Mouse (Mus musculus) hindbrain, postnatal 0 days (tissue): ENCODE data around the gene Gnai2. TPM values are rescaled to one million over a fixed set of nuclear protein-coding genes. Genes with fewer than 3 reads are reported as not detected.

Source experiments
- ATAC-seq: fragments of 200-750 bp; cut with Nextera tagmentation; 2 replicates; pipeline ENCODE4 v1.8.0; 2017; ENCODE audit warnings: mild to moderate bottlenecking, moderate TSS enrichment, moderate library complexity
- DNase-seq: peaks from one replicate; pipeline ENCODE4 v3.0.0-alpha.2; 2015; ENCODE audit warnings: low spot score
- H3K27ac ChIP-seq: fragments of 300-500 bp; sonication (generic); 2 replicates; pipeline ENCODE4 v1.5.1; 2014; ENCODE audit warnings: mild to moderate bottlenecking
- H3K27me3 ChIP-seq: fragments of 300-500 bp; sonication (generic); 2 replicates; pipeline ENCODE4 v1.6.1; 2014; ENCODE audit warnings: low read length, mixed read lengths; ENCODE audit not compliant: insufficient read depth
- H3K36me3 ChIP-seq: fragments of 300-500 bp; sonication (generic); 2 replicates; pipeline ENCODE4 v1.6.1; 2014; ENCODE audit warnings: low read length, mixed read lengths; ENCODE audit not compliant: insufficient read depth
- H3K4me1 ChIP-seq: fragments of 300-500 bp; sonication (generic); 2 replicates; pipeline ENCODE4 v1.6.1; 2014; ENCODE audit warnings: antibody characterized with exemption, low read length, mixed read lengths; ENCODE audit not compliant: insufficient read depth
- H3K4me2 ChIP-seq: fragments of 300-500 bp; sonication (generic); 2 replicates; pipeline ENCODE4 v1.6.1; 2014; ENCODE audit warnings: low read depth, mild to moderate bottlenecking, low read length, moderate library complexity, mixed read lengths
- H3K4me3 ChIP-seq: fragments of 300-500 bp; sonication (generic); 2 replicates; pipeline ENCODE4 v1.5.1; 2014; ENCODE audit warnings: low read length
- H3K9ac ChIP-seq: fragments of 300-500 bp; sonication (generic); replicated peaks from 2 replicates; pipeline ENCODE4 v1.6.1; 2014; ENCODE audit warnings: mild to moderate bottlenecking, low read length, moderate library complexity, mixed read lengths
- H3K9me3 ChIP-seq: fragments of 300-500 bp; sonication (generic); 2 replicates; pipeline ENCODE4 v1.6.1; 2016; ENCODE audit warnings: low read length, mixed read lengths
- CTCF ChIP-seq: IDR thresholded peaks from 2 replicates; pipeline ENCODE4 v1.5.1; 2016; ENCODE audit warnings: antibody characterized with exemption, control low read depth, low read depth
- WGBS: fragments of 180-500 bp; shearing (Covaris S2); extraction: QIAGEN DNeasy Blood & Tissue Kit; methylation state at CpG from one replicate; pipeline ENCODE4 v1.1.7; 2014; 5-methylcytosine and 5-hydroxymethylcytosine counted together
- polyA plus RNA-seq: library from polyadenylated mRNA; unstranded; fragments of >200 nt; fragmentation: Nextera tagmentation; extraction: Ambion mirVana; gene quantifications from 2 replicates; pipeline ENCODE4 v1.2.1, GENCODE M21; 2015
- total RNA-seq: library from RNA; depleted of rRNA; stranded (reverse); fragments of >200 nt; gene quantifications from 2 replicates; pipeline ENCODE4 v1.2.3, GENCODE M21; 2014

Gnai2 gene
- total and polyA plus RNA-seq, 2 experiments from 2014 or later, result 287 to 334 TPM

GRCm38 (mm10) chr9:107668011-107668410 lies 32.8 kb upstream of the Gnai2 start:
- no peak overlapping the region for H3K9ac ChIP-seq
- ATAC-seq (no peak), DNase-seq (no peak)
- H3K9me3 ChIP-seq, result no peaks in the 10 kb centered on the region
- H3K4me2 ChIP-seq, result 0 out of 2 replicates have a peak overlapping the region, but pooled peaks have one; percentile 70
- WGBS, result 45% methylated on average over 8 of the region's 8 CpGs
- no peak overlapping the region for H3K27ac ChIP-seq
- H3K4me1 ChIP-seq, result peaks cover 19% of the 10 kb centered on the region
- H3K4me3 ChIP-seq, result no peak overlapping the region
- TF ChIP-seq CTCF, result no peak
- no peaks in the 10 kb centered on the region for H3K36me3 ChIP-seq
- H3K27me3 ChIP-seq, result peaks cover 14% of the 10 kb centered on the region; the same call in 1 of the 2 replicates

GRCm38 (mm10) chr9:107667219-107667618 lies 32.1 kb upstream of the Gnai2 start:
- peak overlapping the region; percentile 60 for H3K9ac ChIP-seq
- ATAC-seq, result peak; percentile 87
- TF ChIP-seq CTCF, result no peak
- peaks cover 20% of the 10 kb centered on the region for H3K4me1 ChIP-seq
- peak overlapping the region; percentile 43 for H3K4me3 ChIP-seq
- peak overlapping the region; percentile 81 for H3K27ac ChIP-seq
- WGBS, result under 1% methylated on average over 23 of the region's 24 CpGs
- no peaks in the 10 kb centered on the region for H3K9me3 ChIP-seq
- peak; percentile 71 for DNase-seq
- peaks cover 14% of the 10 kb centered on the region; the same call in 1 of the 2 replicates for H3K27me3 ChIP-seq
- H3K36me3 ChIP-seq, result no peaks in the 10 kb centered on the region
- peak overlapping the region; percentile 70 for H3K4me2 ChIP-seq

GRCm38 (mm10) chr9:107666751-107667205 lies 31.6 kb upstream of the Gnai2 start:
- Histone ChIP-seq H3K9ac (peak overlapping the region; percentile 60), H3K4me1 (peaks cover 20% of the 10 kb centered on the region), H3K27ac (peak overlapping the region; percentile 81), H3K4me2 (peak overlapping the region; percentile 70), H3K36me3 (no peaks in the 10 kb centered on the region), H3K27me3 (peaks cover 14% of the 10 kb centered on the region; the same call in 1 of the 2 replicates), H3K4me3 (peak overlapping the region; percentile 43), H3K9me3 (no peaks in the 10 kb centered on the region)
- 2% methylated on average over 30 of the region's 30 CpGs for WGBS
- ATAC-seq, result peak; percentile 25; the same call in 1 of the 2 replicates
- no peak for TF ChIP-seq CTCF
- DNase-seq, result peak; percentile 25

- H3K9ac ChIP-seq, result no peak overlapping the region
- 77% methylated on average over 7 of the region's 7 CpGs for WGBS
- no peaks in the 10 kb centered on the region for H3K36me3 ChIP-seq
- peak overlapping the region; percentile 43 for H3K4me3 ChIP-seq
- ATAC-seq (no peak), DNase-seq (no peak)
- no peak for TF ChIP-seq CTCF
- H3K9me3 ChIP-seq, result no peaks in the 10 kb centered on the region
- peaks cover 14% of the 10 kb centered on the region; the same call in 1 of the 2 replicates for H3K27me3 ChIP-seq
- H3K27ac ChIP-seq, result 0 out of 2 replicates have a peak overlapping the region, but pooled peaks have one; percentile 36
- H3K4me2 ChIP-seq, result peak overlapping the region; percentile 70
- peaks cover 28% of the 10 kb centered on the region for H3K4me1 ChIP-seq
These were observed 30.1 kb upstream of the Gnai2 start for GRCm38 (mm10) chr9:107665308-107665707.

GRCm38 (mm10) chr9:107663525-107663924 lies 28.4 kb upstream of the Gnai2 start:
- Histone ChIP-seq H3K4me1 (peaks cover 34% of the 10 kb centered on the region), H3K4me2 (peak overlapping the region; percentile 35), H3K9ac (no peak overlapping the region), H3K9me3 (no peaks in the 10 kb centered on the region), H3K4me3 (no peak overlapping the region), H3K36me3 (no peaks in the 10 kb centered on the region), H3K27me3 (peaks cover 14% of the 10 kb centered on the region; the same call in 1 of the 2 replicates), H3K27ac (peak overlapping the region; percentile 60; the same call in 1 of the 2 replicates)
- ATAC-seq, result no peak
- DNase-seq, result peak; percentile 51
- no peak for TF ChIP-seq CTCF
- 26% methylated on average over 9 of the region's 9 CpGs for WGBS

GRCm38 (mm10) chr9:107662342-107662741 lies 27.2 kb upstream of the Gnai2 start:
- no peaks in the 10 kb centered on the region for H3K9me3 ChIP-seq
- 84% methylated on average over 8 of the region's 8 CpGs for WGBS
- TF ChIP-seq CTCF, result no peak
- peaks cover 28% of the 10 kb centered on the region for H3K4me1 ChIP-seq
- no peak overlapping the region for H3K9ac ChIP-seq
- H3K36me3 ChIP-seq, result no peaks in the 10 kb centered on the region
- ATAC-seq (no peak), DNase-seq (no peak)
- H3K4me2 ChIP-seq, result no peak overlapping the region
- H3K27ac ChIP-seq, result no peak overlapping the region
- H3K4me3 ChIP-seq, result no peak overlapping the region
- peaks cover 13% of the 10 kb centered on the region; the same call in 1 of the 2 replicates for H3K27me3 ChIP-seq

GRCm38 (mm10) chr9:107660777-107661176 lies 25.6 kb upstream of the Gnai2 start:
- Histone ChIP-seq H3K27ac (peak overlapping the region; percentile 81; the same call in 1 of the 2 replicates), H3K4me1 (peaks cover 27% of the 10 kb centered on the region; the same call in 1 of the 2 replicates), H3K9me3 (no peaks in the 10 kb centered on the region), H3K9ac (no peak overlapping the region), H3K27me3 (peaks cover 2% of the 10 kb centered on the region; the same call in 1 of the 2 replicates), H3K4me2 (no peak overlapping the region), H3K36me3 (no peaks in the 10 kb centered on the region), H3K4me3 (no peak overlapping the region)
- 31% methylated on average over 3 of the region's 3 CpGs for WGBS
- ATAC-seq (no peak), DNase-seq (no peak)
- no peak for TF ChIP-seq CTCF
